Mouse (Mus musculus): ENCODE data around the gene Ccdc136. TPM values are rescaled to one million over a fixed set of nuclear protein-coding genes. Genes with fewer than 3 reads are reported as not detected.
"Not testable (repeated sequence)": the region's sequence is repeated elsewhere in the genome, so short reads cannot be mapped to it uniquely, and the experiment has no call there.

Ccdc136 gene
- polyA plus RNA-seq, 1 experiment from 2014 or later = 29.8 TPM

DNA sequence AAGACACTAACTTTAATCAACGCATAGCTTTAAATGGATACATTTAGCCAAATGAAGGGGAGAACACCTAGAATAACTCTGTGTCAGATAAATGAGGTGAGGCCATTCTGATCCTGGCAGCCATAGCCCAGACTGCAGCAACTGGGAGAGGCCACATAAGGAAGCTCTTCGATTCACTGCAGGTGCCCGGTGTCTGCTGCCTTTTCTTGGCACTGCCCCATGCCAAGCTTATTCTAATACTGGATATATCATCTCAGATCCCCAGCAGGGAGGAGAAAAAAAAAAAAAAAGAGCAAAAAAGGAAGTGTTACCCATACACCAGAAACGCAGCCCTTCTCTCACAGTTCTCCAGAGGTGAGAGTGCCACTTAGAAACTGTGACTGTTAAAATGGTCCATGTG lies 18.7 kb upstream of the Ccdc136 start:
- no peaks in the 10 kb centered on the region for H3K9me3 ChIP-seq (replicated peaks)
- H3K27ac ChIP-seq = no peak overlapping the region
- H3K4me1 ChIP-seq = no peaks in the 10 kb centered on the region
- 94% methylated on average over 4 of the region's 4 CpGs for WGBS
- DNase-seq (ENCODE audit: low spot score) = no peak
- H3K36me3 ChIP-seq = peaks cover 79% of the 10 kb centered on the region
- no peak overlapping the region for H3K4me3 ChIP-seq
- no peaks in the 10 kb centered on the region for H3K27me3 ChIP-seq (ENCODE audit: low read depth, poor library complexity, severe bottlenecking)

DNA sequence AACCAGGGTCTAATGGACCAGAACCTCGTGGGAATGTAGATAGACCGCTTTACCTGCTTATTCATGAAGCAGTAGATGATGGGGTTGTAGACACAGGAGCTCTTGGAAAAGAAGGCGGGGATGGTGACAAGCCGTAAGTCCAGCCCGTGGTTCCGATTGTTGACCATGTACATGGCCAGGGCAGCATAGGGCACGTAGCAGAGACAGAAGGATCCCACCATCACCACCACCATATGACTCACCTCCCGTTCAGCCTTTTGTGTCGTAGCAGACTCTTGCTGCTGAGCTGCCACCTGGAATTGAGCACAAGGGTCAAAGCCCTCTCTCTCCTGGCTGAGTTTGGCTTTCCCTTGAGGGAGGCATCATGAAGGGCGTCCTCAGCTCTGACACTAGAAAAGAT lies 17.4 kb upstream of the Ccdc136 start:
- peaks cover 66% of the 10 kb centered on the region for H3K36me3 ChIP-seq
- DNase-seq (ENCODE audit: low spot score) = no peak
- 93% methylated on average over 10 of the region's 10 CpGs for WGBS
- no peaks in the 10 kb centered on the region for H3K4me1 ChIP-seq
- no peaks in the 10 kb centered on the region for H3K27me3 ChIP-seq (ENCODE audit: low read depth, poor library complexity, severe bottlenecking)
- H3K4me3 ChIP-seq = no peak overlapping the region
- no peak overlapping the region for H3K27ac ChIP-seq
- no peaks in the 10 kb centered on the region for H3K9me3 ChIP-seq (replicated peaks)

DNA sequence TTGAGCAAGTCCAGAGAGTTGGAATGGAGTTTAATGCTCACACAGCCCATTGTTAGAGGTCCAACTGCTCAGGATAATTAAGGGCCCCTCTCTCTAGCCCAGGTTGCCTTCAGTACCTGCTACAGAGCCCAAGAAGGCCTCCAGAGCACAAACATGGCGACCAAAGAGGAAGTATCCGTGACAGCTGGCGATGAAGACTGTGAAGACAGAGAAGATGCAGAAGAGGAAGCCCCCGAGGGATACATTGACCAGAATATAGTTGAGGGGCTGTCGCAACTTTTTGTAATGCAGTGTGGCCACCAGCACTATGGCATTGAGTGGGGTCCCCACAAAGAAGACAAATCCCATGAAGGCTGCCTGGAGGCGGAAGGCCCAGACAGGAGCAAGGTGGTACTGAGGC lies 16.2 kb upstream of the Ccdc136 start:
- Histone ChIP-seq H3K4me3 (no peak overlapping the region), H3K36me3 (peaks cover 53% of the 10 kb centered on the region), H3K27ac (no peak overlapping the region), H3K9me3 (replicated peaks) (no peaks in the 10 kb centered on the region), H3K4me1 (no peaks in the 10 kb centered on the region), H3K27me3 (ENCODE audit: low read depth, poor library complexity, severe bottlenecking) (no peaks in the 10 kb centered on the region)
- DNase-seq (ENCODE audit: low spot score) = no peak
- WGBS = 93% methylated on average over 6 of the region's 6 CpGs

DNA sequence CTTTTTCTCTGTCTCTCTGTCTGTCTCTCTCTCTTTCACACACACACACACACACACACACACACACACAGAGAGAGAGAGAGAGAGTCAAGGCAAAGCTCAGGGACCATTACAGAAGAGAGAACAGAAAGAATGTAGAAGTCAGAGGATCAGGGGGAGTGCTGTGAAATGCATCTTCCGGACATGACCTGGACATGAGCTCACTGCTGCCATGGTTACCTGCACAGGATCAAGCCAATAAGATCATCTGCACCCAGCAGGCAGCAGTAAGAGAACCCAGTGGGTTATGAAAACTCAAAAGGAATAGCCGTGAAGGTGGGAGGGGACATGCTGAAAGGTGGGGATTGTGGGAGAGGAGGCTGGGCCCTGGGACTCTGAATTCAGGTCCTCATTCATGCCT lies 13.7 kb upstream of the Ccdc136 start:
- H3K4me3 ChIP-seq = no peak overlapping the region
- no peak overlapping the region for H3K27ac ChIP-seq
- WGBS = 73% methylated on average over 2 of the region's 2 CpGs
- H3K9me3 ChIP-seq (replicated peaks) = no peaks in the 10 kb centered on the region
- DNase-seq (ENCODE audit: low spot score) = no peak
- H3K36me3 ChIP-seq = peaks cover 28% of the 10 kb centered on the region
- H3K27me3 ChIP-seq (ENCODE audit: low read depth, poor library complexity, severe bottlenecking) = no peaks in the 10 kb centered on the region
- peaks cover 16% of the 10 kb centered on the region for H3K4me1 ChIP-seq

DNA sequence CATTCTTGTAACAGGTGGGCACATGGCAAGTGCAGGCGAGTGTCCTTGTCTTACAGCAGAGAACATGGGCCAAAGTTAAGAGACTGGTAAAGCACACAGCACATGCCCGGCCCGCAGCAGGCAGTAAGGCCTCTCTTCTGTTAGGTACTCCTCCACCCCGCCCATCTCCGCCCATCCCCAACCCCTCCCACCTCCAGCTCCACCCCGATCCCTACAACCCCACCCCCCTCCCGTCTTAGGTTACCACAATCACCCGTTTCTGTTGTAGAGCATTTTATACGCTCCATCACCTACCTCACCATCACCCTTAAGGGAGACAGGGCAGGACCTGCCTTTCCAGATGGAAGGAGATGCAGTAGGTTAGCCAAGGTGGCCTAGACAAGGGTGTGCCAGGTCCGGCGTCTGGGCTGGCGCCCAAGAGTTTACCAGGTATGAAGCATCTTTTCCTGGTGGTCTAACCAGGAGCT lies 8.0 kb upstream of the Ccdc136 start, which contains the start of gene Opn1sw:
Gene Opn1sw, minus strand, starts transcription at position 417 of the 467 bp plus-strand sequence.
- Histone ChIP-seq H3K27me3 (ENCODE audit: low read depth, poor library complexity, severe bottlenecking) (no peaks in the 10 kb centered on the region), H3K36me3 (no peaks in the 10 kb centered on the region), H3K4me1 (peaks cover 32% of the 10 kb centered on the region), H3K27ac (peak within 1 kb of the TSS; percentile 63), H3K9me3 (replicated peaks) (no peaks in the 10 kb centered on the region), H3K4me3 (peak within 1 kb of the TSS; percentile 51)
- DNase-seq (ENCODE audit: low spot score) = peak; percentile 73
- 3% methylated on average over 12 of the region's 12 CpGs for WGBS

DNA sequence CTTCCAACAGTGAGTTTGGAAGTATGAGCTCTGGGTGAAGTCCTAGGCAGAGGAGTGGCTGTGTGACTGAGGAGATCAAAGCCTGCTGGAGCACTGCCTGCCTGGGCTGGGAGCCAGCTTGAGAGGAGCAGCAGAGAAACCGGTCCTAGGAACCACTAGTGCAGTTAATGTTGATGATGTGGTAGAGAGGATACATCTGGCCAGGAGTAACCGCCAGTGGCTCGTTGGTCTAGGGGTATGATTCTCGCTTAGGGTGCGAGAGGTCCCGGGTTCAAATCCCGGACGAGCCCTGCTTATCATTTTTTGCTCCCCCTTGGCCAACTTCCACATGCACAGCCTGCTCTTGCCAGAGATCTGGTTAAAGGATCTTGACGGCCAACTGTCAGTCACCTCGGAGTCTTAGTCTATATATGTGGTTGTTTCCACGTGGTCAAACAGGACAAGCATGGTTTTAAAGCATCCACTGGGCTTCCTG lies 7.5 kb upstream of the Ccdc136 start:
- peak overlapping the region; percentile 51 for H3K4me3 ChIP-seq
- peak overlapping the region; percentile 63 for H3K27ac ChIP-seq
- peak; percentile 72 for DNase-seq (ENCODE audit: low spot score)
- 5% methylated on average over 11 of the region's 11 CpGs for WGBS
- peaks cover 32% of the 10 kb centered on the region for H3K4me1 ChIP-seq
- H3K36me3 ChIP-seq = no peaks in the 10 kb centered on the region
- no peaks in the 10 kb centered on the region for H3K9me3 ChIP-seq (replicated peaks)
- peaks cover 4% of the 10 kb centered on the region; the same call in 1 of the 2 replicates for H3K27me3 ChIP-seq (ENCODE audit: low read depth, poor library complexity, severe bottlenecking)

DNA sequence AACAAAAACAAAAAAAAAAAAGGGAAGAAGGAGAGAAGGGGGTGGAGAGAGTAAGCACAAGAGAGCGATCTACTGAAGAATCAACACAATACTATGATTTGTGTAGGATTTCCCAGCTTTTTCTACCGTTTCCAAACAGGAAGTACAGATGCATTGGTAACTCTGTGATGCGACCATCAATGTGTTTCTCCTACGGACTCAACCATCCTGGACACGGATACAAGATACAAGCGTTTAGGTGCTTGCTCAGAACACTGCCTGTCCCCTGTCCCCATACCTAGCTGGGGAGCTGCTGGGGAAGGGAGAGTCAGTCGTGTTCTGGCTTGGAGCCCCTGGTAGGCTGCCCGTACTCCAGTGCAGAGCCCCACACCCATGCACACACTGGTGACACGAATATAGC lies 6.7 kb upstream of the Ccdc136 start:
- peaks cover 12% of the 10 kb centered on the region for H3K27me3 ChIP-seq (ENCODE audit: low read depth, poor library complexity, severe bottlenecking)
- no peak for DNase-seq (ENCODE audit: low spot score)
- no peaks in the 10 kb centered on the region for H3K9me3 ChIP-seq (replicated peaks)
- H3K4me3 ChIP-seq = no peak overlapping the region
- no peak overlapping the region for H3K27ac ChIP-seq
- 57% methylated on average over 9 of the region's 9 CpGs for WGBS
- peaks cover 32% of the 10 kb centered on the region for H3K4me1 ChIP-seq
- H3K36me3 ChIP-seq = no peaks in the 10 kb centered on the region

DNA sequence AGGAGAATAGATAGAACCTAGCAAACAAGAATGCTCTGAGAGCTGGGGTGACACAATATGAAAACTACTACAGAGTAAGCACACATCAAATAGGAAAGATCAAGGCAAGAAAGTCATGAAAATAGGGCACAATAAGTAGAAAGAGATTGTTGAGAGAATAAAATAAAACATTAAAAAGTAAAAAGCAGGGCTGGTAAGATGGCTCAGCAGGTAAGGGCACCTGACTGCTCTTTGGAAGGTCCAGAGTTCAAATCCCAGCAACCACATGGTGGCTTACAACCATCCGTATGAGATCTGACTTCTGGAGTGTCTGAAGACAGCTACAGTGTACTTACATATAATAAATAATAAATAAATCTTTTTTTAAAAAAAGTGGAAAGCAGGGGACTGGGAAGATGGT lies 5.6 kb upstream of the Ccdc136 start:
- peaks cover 32% of the 10 kb centered on the region for H3K4me1 ChIP-seq
- peaks cover 23% of the 10 kb centered on the region for H3K27me3 ChIP-seq (ENCODE audit: low read depth, poor library complexity, severe bottlenecking)
- WGBS = 84% methylated on average over 1 of the region's 1 CpGs
- not testable (repeated sequence) for DNase-seq (ENCODE audit: low spot score); H3K9me3 ChIP-seq (replicated peaks); H3K27ac ChIP-seq; H3K4me3 ChIP-seq; H3K36me3 ChIP-seq

DNA sequence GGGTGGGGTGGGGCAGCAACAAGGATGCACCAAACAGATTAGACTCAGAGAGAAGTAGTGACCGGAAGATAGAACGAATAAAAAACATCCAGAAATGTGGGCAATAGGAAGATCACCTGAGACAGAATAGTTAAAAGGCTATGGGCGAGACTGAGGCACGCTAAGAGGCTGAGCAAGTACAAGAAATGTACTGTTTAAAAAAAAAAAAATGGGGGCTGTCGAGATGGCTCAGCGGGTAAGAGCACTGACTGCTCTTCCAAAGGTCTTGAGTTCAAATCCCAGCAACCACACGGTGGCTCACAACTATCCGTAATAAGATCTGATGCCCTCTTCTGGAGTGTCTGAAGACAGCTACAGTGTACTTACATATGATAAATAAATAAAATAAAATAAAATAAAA lies 4.9 kb upstream of the Ccdc136 start:
- H3K9me3 ChIP-seq (replicated peaks); H3K27ac ChIP-seq; DNase-seq (ENCODE audit: low spot score); H3K4me3 ChIP-seq; H3K36me3 ChIP-seq: not testable (repeated sequence)
- 79% methylated on average over 8 of the region's 8 CpGs for WGBS
- peaks cover 29% of the 10 kb centered on the region for H3K27me3 ChIP-seq (ENCODE audit: low read depth, poor library complexity, severe bottlenecking)
- peaks cover 35% of the 10 kb centered on the region for H3K4me1 ChIP-seq

DNA sequence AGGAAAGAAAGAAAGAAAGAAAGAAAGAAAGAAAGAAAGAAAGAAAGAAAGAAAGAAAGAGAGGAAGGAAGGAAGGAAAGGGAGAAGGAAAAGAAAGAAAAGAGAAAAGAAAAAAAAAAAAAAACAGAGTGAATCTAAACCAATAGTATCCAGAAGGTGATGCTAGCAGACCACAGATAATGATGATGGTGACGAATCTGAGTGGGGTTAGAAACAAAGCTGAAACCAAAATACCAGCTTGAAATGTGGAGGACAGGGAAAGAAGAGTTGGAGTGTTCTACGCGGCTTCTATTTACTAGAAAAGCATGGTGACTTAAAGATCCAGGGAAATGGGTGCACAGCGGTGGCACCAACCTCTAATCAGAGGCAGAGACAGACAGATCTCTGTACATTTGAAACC lies 4.3 kb upstream of the Ccdc136 start:
- DNase-seq (ENCODE audit: low spot score) = no peak
- H3K27ac ChIP-seq = no peak overlapping the region
- H3K4me3 ChIP-seq = no peak overlapping the region
- H3K36me3 ChIP-seq = no peaks in the 10 kb centered on the region
- 71% methylated on average over 4 of the region's 4 CpGs for WGBS
- peaks cover 29% of the 10 kb centered on the region for H3K27me3 ChIP-seq (ENCODE audit: low read depth, poor library complexity, severe bottlenecking)
- peaks cover 31% of the 10 kb centered on the region for H3K4me1 ChIP-seq
- H3K9me3 ChIP-seq (replicated peaks) = no peaks in the 10 kb centered on the region

DNA sequence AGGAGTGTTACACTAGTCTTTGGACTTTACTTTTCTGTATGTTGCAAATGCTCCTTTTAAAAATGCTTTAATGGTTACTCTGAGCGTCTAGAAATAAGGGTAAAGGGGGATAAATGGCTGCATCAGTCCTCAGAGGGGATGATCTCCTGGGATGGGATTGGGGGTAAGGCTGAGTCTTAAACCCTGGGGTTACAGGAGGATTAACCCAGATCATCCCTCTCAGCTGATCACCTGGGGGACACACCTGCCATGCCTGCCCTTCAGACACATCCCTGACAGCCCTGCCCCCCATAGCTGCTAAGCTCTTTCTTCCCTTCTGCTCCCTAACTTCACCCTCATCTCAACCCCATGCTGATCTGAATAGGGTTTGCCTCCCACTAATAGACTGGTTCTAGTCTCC lies 1.8 kb upstream of the Ccdc136 start:
- Histone ChIP-seq H3K27me3 (ENCODE audit: low read depth, poor library complexity, severe bottlenecking) (peaks cover 38% of the 10 kb centered on the region), H3K36me3 (peaks cover 3% of the 10 kb centered on the region; the same call in 1 of the 2 replicates), H3K27ac (no peak overlapping the region), H3K4me3 (no peak overlapping the region), H3K9me3 (replicated peaks) (no peaks in the 10 kb centered on the region), H3K4me1 (peaks cover 21% of the 10 kb centered on the region)
- DNase-seq (ENCODE audit: low spot score) = no peak
- 57% methylated on average over 1 of the region's 1 CpGs for WGBS

DNA sequence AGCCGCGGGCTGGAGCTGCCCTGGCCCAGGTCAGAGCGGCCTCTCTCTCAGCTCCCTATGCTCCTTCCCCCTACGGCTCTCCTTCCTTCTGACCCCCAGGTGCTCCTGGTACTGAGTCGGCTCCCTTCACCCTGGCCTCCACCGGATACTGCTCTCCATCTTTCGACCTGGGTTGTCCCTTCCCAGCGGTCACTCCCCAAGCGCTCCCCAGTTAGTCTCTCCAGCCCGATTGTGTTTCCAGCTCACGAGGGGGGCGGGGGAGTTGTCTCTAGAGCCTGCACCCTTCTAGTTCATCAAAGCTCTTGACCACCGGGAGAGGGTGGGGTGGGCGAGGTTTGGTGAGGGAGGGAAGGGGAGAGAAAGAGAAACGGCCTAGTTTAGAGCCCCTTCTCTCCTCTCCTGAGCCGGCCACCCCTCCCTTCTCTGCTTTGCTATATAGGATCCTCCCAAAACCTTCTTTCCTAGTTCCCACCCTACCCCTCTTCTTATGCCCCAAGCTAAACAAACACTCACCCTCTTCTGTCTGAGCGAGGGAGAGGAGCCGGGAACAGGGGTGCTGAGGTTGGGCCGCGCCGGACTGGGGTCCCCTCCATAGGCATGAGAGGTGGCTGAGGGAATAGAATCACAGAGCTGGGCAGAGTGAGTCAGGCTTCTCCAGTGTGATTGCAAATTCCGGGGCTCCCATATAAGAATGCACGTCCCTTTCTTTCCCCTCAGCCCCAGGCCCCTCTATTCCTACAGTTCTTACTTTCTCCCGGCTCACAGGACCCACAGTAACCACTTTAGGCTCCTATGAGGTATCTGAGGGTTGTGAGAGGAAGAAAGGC lies 818 bp downstream of the Ccdc136 start:
- DNase-seq (ENCODE audit: low spot score) = peak; percentile 46

DNA sequence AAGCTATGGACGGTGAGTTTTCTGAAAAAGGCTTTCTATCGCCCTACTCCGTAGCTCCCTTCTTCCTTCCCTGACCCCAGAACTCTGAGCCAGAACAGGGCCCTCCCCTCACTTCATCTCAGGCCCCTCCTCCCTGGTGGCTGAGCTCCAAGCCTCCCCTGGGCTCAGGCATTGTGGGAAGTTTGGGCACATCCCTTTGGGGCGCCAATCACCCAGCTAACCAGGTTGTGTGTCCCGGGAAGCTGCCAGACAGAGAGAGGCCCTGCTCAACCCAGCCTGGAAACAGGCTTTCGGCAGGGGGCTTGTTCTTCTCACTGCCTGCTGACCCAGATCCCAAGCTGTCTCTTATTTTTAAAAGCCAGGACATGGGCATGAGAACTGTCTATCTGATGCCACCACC lies 1.5 kb downstream of the Ccdc136 start:
- peaks cover 22% of the 10 kb centered on the region for H3K4me1 ChIP-seq
- DNase-seq (ENCODE audit: low spot score) = no peak
- peaks cover 12% of the 10 kb centered on the region for H3K36me3 ChIP-seq
- H3K27ac ChIP-seq = peak overlapping the region; percentile 81; the same call in 1 of the 2 replicates
- no peaks in the 10 kb centered on the region for H3K9me3 ChIP-seq (replicated peaks)
- H3K4me3 ChIP-seq = peak overlapping the region; percentile 77
- WGBS = 7% methylated on average over 6 of the region's 6 CpGs
- H3K27me3 ChIP-seq (ENCODE audit: low read depth, poor library complexity, severe bottlenecking) = peaks cover 38% of the 10 kb centered on the region

More for the DNA sequence above, 818 bp downstream of the Ccdc136 start:
- H3K27me3 ChIP-seq (ENCODE audit: low read depth, poor library complexity, severe bottlenecking) = peaks cover 38% of the 10 kb centered on the region
- WGBS = 3% methylated on average over 24 of the region's 24 CpGs
- H3K9me3 ChIP-seq (replicated peaks) = no peaks in the 10 kb centered on the region
- peak overlapping the region; percentile 77 for H3K4me3 ChIP-seq
- H3K27ac ChIP-seq = peak overlapping the region; percentile 81
- H3K36me3 ChIP-seq = peaks cover 12% of the 10 kb centered on the region
- H3K4me1 ChIP-seq = peaks cover 21% of the 10 kb centered on the region
